In genomic region chr16:31313611-31314010, GRCm38 (mm10) we compare ENCODE assay signal across 24 mouse cellular contexts. TPM values are rescaled to one million over a fixed set of nuclear protein-coding genes. Genes with fewer than 3 reads are reported as not detected.
DNase-seq lines count a peak whose midpoint lies in the region; ATAC-seq and TF ChIP-seq lines count a peak whose summit lies in the region.
"Had no signal": no experiment of that assay in that cellular context is flagged by ENCODE, and none has a peak within 500 bp of the region (broad histone marks: within the 10 kb centered on the region; RNA-seq: fewer than 3 reads in every experiment).

No protein-coding gene starts in this region.

- no peak overlapping the region for H3K9ac ChIP-seq in forebrain, embryonic 11.5 days (ENCODE audit: low read length)
- no peak overlapping the region for H3K9ac ChIP-seq in embryonic facial prominence, embryonic 13.5 days
- no peak overlapping the region for H3K9ac ChIP-seq in limb, embryonic 13.5 days
- H3K9ac ChIP-seq in heart, embryonic 11.5 days (ENCODE audit: low read depth, low read length): no peak overlapping the region
- no peak overlapping the region for H3K9ac ChIP-seq in intestine, embryonic 15.5 days
- H3K9ac ChIP-seq: forebrain, embryonic 13.5 days; heart, embryonic 15.5 days; liver, embryonic 13.5 days; lung, embryonic 14.5 days had no signal

- H3K36me3 ChIP-seq in forebrain, embryonic 11.5 days (ENCODE audit: control insufficient read depth, insufficient read depth, low read length): no peaks in the 10 kb centered on the region
- no peaks in the 10 kb centered on the region for H3K36me3 ChIP-seq in forebrain, embryonic 10.5 days (replicated peaks)
- no peaks in the 10 kb centered on the region for H3K36me3 ChIP-seq in embryonic facial prominence, embryonic 13.5 days
- H3K36me3 ChIP-seq in limb, embryonic 13.5 days: no peaks in the 10 kb centered on the region
- H3K36me3 ChIP-seq in heart, embryonic 11.5 days (ENCODE audit: control insufficient read depth, insufficient read depth, low read length): no peaks in the 10 kb centered on the region
- no peaks in the 10 kb centered on the region for H3K36me3 ChIP-seq in intestine, embryonic 15.5 days
- H3K36me3 ChIP-seq: heart, embryonic 15.5 days; liver, embryonic 13.5 days had no signal

- no peak overlapping the region for H3K4me2 ChIP-seq in forebrain, embryonic 11.5 days (ENCODE audit: low read depth, low read length, severe bottlenecking)
- peak overlapping the region; percentile 47 for H3K4me2 ChIP-seq in embryonic facial prominence, embryonic 13.5 days
- peak overlapping the region; percentile 41 for H3K4me2 ChIP-seq in limb, embryonic 13.5 days (replicated peaks)
- H3K4me2 ChIP-seq in heart, embryonic 11.5 days: no peak overlapping the region
- H3K4me2 ChIP-seq in intestine, embryonic 15.5 days (replicated peaks): no peak overlapping the region
- H3K4me2 ChIP-seq: forebrain, embryonic 13.5 days; heart, embryonic 15.5 days; liver, embryonic 13.5 days; lung, embryonic 14.5 days had no signal

- no peaks in the 10 kb centered on the region for H3K9me3 ChIP-seq in forebrain, embryonic 11.5 days (ENCODE audit: control insufficient read depth, low read length)
- no peaks in the 10 kb centered on the region for H3K9me3 ChIP-seq in forebrain, embryonic 10.5 days
- no peaks in the 10 kb centered on the region for H3K9me3 ChIP-seq in embryonic facial prominence, embryonic 13.5 days
- no peaks in the 10 kb centered on the region for H3K9me3 ChIP-seq in limb, embryonic 13.5 days
- no peaks in the 10 kb centered on the region for H3K9me3 ChIP-seq in heart, embryonic 11.5 days (replicated peaks; ENCODE audit: control insufficient read depth, low read length)
- H3K9me3 ChIP-seq in intestine, embryonic 15.5 days: no peaks in the 10 kb centered on the region
- H3K9me3 ChIP-seq: forebrain, embryonic 13.5 days; heart, embryonic 15.5 days; liver, embryonic 13.5 days had no signal

- 0 out of 2 replicates have a peak, but pooled peaks cover 5% of the 10 kb centered on the region for H3K4me1 ChIP-seq in forebrain, embryonic 11.5 days (replicated peaks; ENCODE audit: control insufficient read depth, insufficient read depth, low read length)
- H3K4me1 ChIP-seq in forebrain, embryonic 10.5 days: peaks cover 32% of the 10 kb centered on the region
- peaks cover 10% of the 10 kb centered on the region for H3K4me1 ChIP-seq in cortical plate, adult 2 months (ENCODE audit: control insufficient read depth, insufficient read depth, low read length)
- peaks cover 52% of the 10 kb centered on the region for H3K4me1 ChIP-seq in embryonic facial prominence, embryonic 13.5 days
- H3K4me1 ChIP-seq in limb, embryonic 13.5 days: peaks cover 47% of the 10 kb centered on the region
- H3K4me1 ChIP-seq in heart, embryonic 11.5 days (ENCODE audit: control insufficient read depth, insufficient read depth, low read length): no peaks in the 10 kb centered on the region; the same call in 1 of the 2 replicates
- 0 out of 2 replicates have a peak, but pooled peaks cover 5% of the 10 kb centered on the region for H3K4me1 ChIP-seq in intestine, embryonic 15.5 days (replicated peaks)
- H3K4me1 ChIP-seq: liver, embryonic 13.5 days had no signal

- DNase-seq in forebrain, embryonic 11.5 days (ENCODE audit: low spot score): peak; percentile 22
- no peak for DNase-seq in forebrain, embryonic 10.5 days (ENCODE audit: extremely low spot score, low spot score)
- DNase-seq in ovary, postnatal 10 days (ENCODE audit: low spot score): no peak
- DNase-seq: adrenal gland, postnatal 10 days; cerebellum, adult 11-12 months; cerebellum, postnatal 14 days; gastrocnemius, postnatal 25 days; heart, adult 2 months; kidney, adult 9 months; kidney, postnatal 36 days; liver, embryonic 13.5 days; lung, embryonic 14.5 days; lung, postnatal 36 days; thymus, postnatal 4 days had no signal

- H3K27ac ChIP-seq in forebrain, embryonic 11.5 days (ENCODE audit: low read depth, low read length): no peak overlapping the region
- H3K27ac ChIP-seq in forebrain, embryonic 10.5 days: no peak overlapping the region
- H3K27ac ChIP-seq in cortical plate, adult 2 months (ENCODE audit: insufficient read depth, low read length): peak overlapping the region; percentile 77; the same call in 1 of the 2 replicates
- H3K27ac ChIP-seq in embryonic facial prominence, embryonic 13.5 days: peak overlapping the region; percentile 95
- H3K27ac ChIP-seq in limb, embryonic 13.5 days: peak overlapping the region; percentile 75; the same call in 1 of the 2 replicates
- H3K27ac ChIP-seq in heart, embryonic 11.5 days (ENCODE audit: low read depth, low read length): no peak overlapping the region
- no peak overlapping the region for H3K27ac ChIP-seq in intestine, embryonic 15.5 days
- H3K27ac ChIP-seq: forebrain, embryonic 13.5 days; heart, adult 2 months; heart, embryonic 15.5 days; liver, embryonic 13.5 days had no signal

- no peak overlapping the region for H3K4me3 ChIP-seq in forebrain, embryonic 11.5 days (ENCODE audit: low read depth, low read length)
- no peak overlapping the region for H3K4me3 ChIP-seq in forebrain, embryonic 10.5 days
- H3K4me3 ChIP-seq in cortical plate, adult 2 months (ENCODE audit: insufficient read depth, low read length): no peak overlapping the region; the same call in 1 of the 2 replicates
- H3K4me3 ChIP-seq in embryonic facial prominence, embryonic 13.5 days: peak overlapping the region; percentile 15; the same call in 1 of the 2 replicates
- H3K4me3 ChIP-seq in limb, embryonic 13.5 days: no peak overlapping the region
- no peak overlapping the region for H3K4me3 ChIP-seq in heart, embryonic 11.5 days (ENCODE audit: low read depth, low read length)
- H3K4me3 ChIP-seq in intestine, embryonic 15.5 days (replicated peaks): no peak overlapping the region
- H3K4me3 ChIP-seq: forebrain, embryonic 13.5 days; heart, adult 2 months; heart, embryonic 15.5 days; liver, embryonic 13.5 days had no signal

- TF ChIP-seq POLR2A in cortical plate, adult 2 months (IDR thresholded peaks at IDR 0.05; ENCODE audit: extremely low read depth, insufficient read depth, low read length): no peak

- ATAC-seq in forebrain, embryonic 11.5 days (replicated peaks; ENCODE audit: low FRiP score): no peak
- no peak for ATAC-seq in embryonic facial prominence, embryonic 13.5 days (ENCODE audit: insufficient number of reproducible peaks, insufficient read depth, low FRiP score, low TSS enrichment, low read depth)
- no peak for ATAC-seq in limb, embryonic 13.5 days (ENCODE audit: low FRiP score, low read depth)
- no peak for ATAC-seq in heart, embryonic 11.5 days (replicated peaks; ENCODE audit: insufficient number of reproducible peaks, low FRiP score, low TSS enrichment)
- ATAC-seq in intestine, embryonic 15.5 days: no peak
- ATAC-seq: CD4-positive, CD25-positive, alpha-beta regulatory T cell, adult 4 months; forebrain, embryonic 13.5 days; inflammation-experienced regulatory T-cells, adult 6 months; Patski had no signal

- H3K27me3 ChIP-seq in forebrain, embryonic 11.5 days (ENCODE audit: control insufficient read depth, insufficient read depth, low read length): no peaks in the 10 kb centered on the region
- no peaks in the 10 kb centered on the region for H3K27me3 ChIP-seq in forebrain, embryonic 10.5 days (ENCODE audit: poor library complexity, severe bottlenecking)
- H3K27me3 ChIP-seq in embryonic facial prominence, embryonic 13.5 days: no peaks in the 10 kb centered on the region
- no peaks in the 10 kb centered on the region for H3K27me3 ChIP-seq in limb, embryonic 13.5 days
- no peaks in the 10 kb centered on the region for H3K27me3 ChIP-seq in heart, embryonic 11.5 days (ENCODE audit: control insufficient read depth, insufficient read depth, low read length)
- no peaks in the 10 kb centered on the region for H3K27me3 ChIP-seq in intestine, embryonic 15.5 days (replicated peaks)
- H3K27me3 ChIP-seq: forebrain, embryonic 13.5 days; heart, embryonic 15.5 days; liver, embryonic 13.5 days; Patski had no signal

- TF ChIP-seq CTCF in cortical plate, adult 2 months (IDR thresholded peaks at IDR 0.05; ENCODE audit: extremely low read depth, insufficient read depth, low read length): no peak

- WGBS in forebrain, embryonic 11.5 days: 66% methylated on average over 2 of the region's 2 CpGs
- 64% methylated on average over 2 of the region's 2 CpGs for WGBS in forebrain, embryonic 10.5 days
- 15% methylated on average over 2 of the region's 2 CpGs for WGBS in embryonic facial prominence, embryonic 13.5 days
- WGBS in limb, embryonic 13.5 days: 14% methylated on average over 2 of the region's 2 CpGs
- 68% methylated on average over 2 of the region's 2 CpGs for WGBS in heart, embryonic 11.5 days (ENCODE audit: insufficient replicate concordance)
- 56% methylated on average over 2 of the region's 2 CpGs for WGBS in intestine, embryonic 15.5 days

RNA-seq across cellular contexts. Expression of gene Apod, which starts 1.0 kb away (rescaled TPM):
- 42.1 and 47.7 TPM in 2 replicates for polyA plus RNA-seq in forebrain, embryonic 11.5 days (2014; fragmentation: Nextera tagmentation; extraction: Ambion mirVana)
- polyA plus RNA-seq in forebrain, embryonic 10.5 days (2016; fragmentation: Nextera tagmentation; extraction: Ambion mirVana): 16.8 and 24.4 TPM in 2 replicates
- 224 and 296 TPM in 2 replicates for polyA plus RNA-seq in cortical plate, adult 2 months (2012; rRNA removed)
- 66.5 and 81.1 TPM in 2 replicates for polyA plus RNA-seq in embryonic facial prominence, embryonic 13.5 days (2015; fragmentation: Nextera tagmentation; extraction: Ambion mirVana)
- 34.7 and 36.0 TPM in 2 replicates for polyA plus RNA-seq in limb, embryonic 13.5 days (2015; fragmentation: Nextera tagmentation; extraction: Ambion mirVana)
- polyA plus RNA-seq in heart, embryonic 11.5 days (2014; fragmentation: Nextera tagmentation; extraction: Ambion mirVana): not detected in 2 replicates
- 0.49 and 0.60 TPM in 2 replicates for polyA plus RNA-seq in intestine, embryonic 15.5 days (2015; fragmentation: Nextera tagmentation; extraction: Ambion mirVana)
- polyA plus RNA-seq: CD4-positive, CD25-positive, alpha-beta regulatory T cell, adult 4 months; lung, embryonic 14.5 days; Patski had no signal

RNA-seq across cellular contexts. Expression of gene Ppp1r2, which starts 38.5 kb away (rescaled TPM):
- 109 and 110 TPM in 2 replicates for polyA plus RNA-seq in forebrain, embryonic 11.5 days (2014; fragmentation: Nextera tagmentation; extraction: Ambion mirVana)
- 91.3 and 91.7 TPM in 2 replicates for polyA plus RNA-seq in forebrain, embryonic 10.5 days (2016; fragmentation: Nextera tagmentation; extraction: Ambion mirVana)
- 62.2 and 64.2 TPM in 2 replicates for polyA plus RNA-seq in cortical plate, adult 2 months (2012; rRNA removed)
- polyA plus RNA-seq in embryonic facial prominence, embryonic 13.5 days (2015; fragmentation: Nextera tagmentation; extraction: Ambion mirVana): 77.5 and 90.8 TPM in 2 replicates
- 67.3 and 73.6 TPM in 2 replicates for polyA plus RNA-seq in limb, embryonic 13.5 days (2015; fragmentation: Nextera tagmentation; extraction: Ambion mirVana)
- 90.8 and 91.1 TPM in 2 replicates for polyA plus RNA-seq in heart, embryonic 11.5 days (2014; fragmentation: Nextera tagmentation; extraction: Ambion mirVana)
- polyA plus RNA-seq in intestine, embryonic 15.5 days (2015; fragmentation: Nextera tagmentation; extraction: Ambion mirVana): 74.4 and 84.6 TPM in 2 replicates

Comparison
In these comparisons a context has a peak if more than half of its experiments do, and no peak if none do; other contexts are left out.
1. H3K27ac ChIP-seq: peak in cortical plate, adult 2 months (single experiment), embryonic facial prominence, embryonic 13.5 days (single experiment) and limb, embryonic 13.5 days (single experiment); none in forebrain, embryonic 11.5 days (single experiment), forebrain, embryonic 10.5 days (single experiment), heart, embryonic 11.5 days (single experiment) and intestine, embryonic 15.5 days (single experiment).
2. H3K4me2 ChIP-seq: peak in embryonic facial prominence, embryonic 13.5 days (single experiment) and limb, embryonic 13.5 days (single experiment); none in forebrain, embryonic 11.5 days (single experiment), heart, embryonic 11.5 days (single experiment) and intestine, embryonic 15.5 days (single experiment).
3. RNA of gene Apod, which starts 1.0 kb away (polyA plus RNA-seq): 224 to 296 TPM in cortical plate, adult 2 months, 66.5 to 81.1 TPM in embryonic facial prominence, embryonic 13.5 days, 42.1 to 47.7 TPM in forebrain, embryonic 11.5 days, 34.7 to 36.0 TPM in limb, embryonic 13.5 days and 16.8 to 24.4 TPM in forebrain, embryonic 10.5 days; 0.49 to 0.60 TPM in intestine, embryonic 15.5 days and not detected in heart, embryonic 11.5 days; every median in the first group is over 10 times any median in the second.